Mouse (Mus musculus) kidney, adult 2 months (tissue): Measurements from ENCODE around the gene Hpgd. TPM values are rescaled to one million over a fixed set of nuclear protein-coding genes. Genes with fewer than 3 reads are reported as not detected.

Source experiments
- DNase-seq: peaks from one replicate; pipeline ENCODE4 v3.0.0; 2021
- H3K27ac ChIP-seq: fragments of 200-500 bp; 2 replicates; pipeline ENCODE4 v1.5.1; 2012; ENCODE audit warnings: low read depth, low read length, control low read depth, inconsistent platforms; ENCODE audit not compliant: insufficient read depth
- H3K27me3 ChIP-seq: fragments of 200-500 bp; replicated peaks from 2 replicates; pipeline ENCODE4 v1.6.1; 2012; ENCODE audit warnings: mild to moderate bottlenecking, moderate library complexity, low read length, inconsistent platforms; ENCODE audit not compliant: control insufficient read depth, insufficient read depth
- H3K36me3 ChIP-seq: fragments of 200-500 bp; 2 replicates; pipeline ENCODE4 v1.6.1; 2012; ENCODE audit warnings: mild to moderate bottlenecking, moderate library complexity, low read length, inconsistent platforms; ENCODE audit not compliant: control insufficient read depth, insufficient read depth
- H3K4me1 ChIP-seq: fragments of 200-500 bp; 2 replicates; pipeline ENCODE4 v1.6.1; 2011; ENCODE audit warnings: low read length; ENCODE audit not compliant: control insufficient read depth, insufficient read depth
- H3K4me3 ChIP-seq: fragments of 200-500 bp; 2 replicates; pipeline ENCODE4 v1.5.1; 2011; ENCODE audit warnings: mild to moderate bottlenecking, low read depth, low read length, control low read depth; ENCODE audit not compliant: insufficient read depth
- CTCF ChIP-seq: fragments of 200-500 bp; conservative IDR thresholded peaks from 2 replicates; pipeline ENCODE4 v1.5.1; 2011; ENCODE audit warnings: low read depth, mild to moderate bottlenecking, control low read depth, low read length, moderate library complexity, mixed read lengths; ENCODE audit not compliant: insufficient read depth, insufficient read length
- POLR2A ChIP-seq: fragments of 200-500 bp; IDR thresholded peaks from one replicate; pipeline ENCODE4 v1.6.1; 2011; ENCODE audit warnings: low read depth, low read length, control low read depth
- WGBS: fragments of 180-500 bp; shearing (Covaris S2); methylation state at CpG from one replicate; pipeline ENCODE4 v1.1.7; 2018; 5-methylcytosine and 5-hydroxymethylcytosine counted together
- polyA plus RNA-seq: library from polyadenylated mRNA; depleted of rRNA; stranded (reverse); fragments of >200 nt; gene quantifications from 2 replicates; pipeline ENCODE4 v1.2.3, GENCODE M21; 2012

Gene Hpgd
- polyA plus RNA-seq, 1 experiment: 18.4 TPM

GRCm38 (mm10) chr8:56277810-56278528 lies 16.4 kb upstream of the Hpgd start:
- Histone ChIP-seq H3K27ac (no peak overlapping the region), H3K36me3 (no peaks in the 10 kb centered on the region), H3K4me3 (no peak overlapping the region), H3K27me3 (no peaks in the 10 kb centered on the region), H3K4me1 (no peaks in the 10 kb centered on the region)
- no peak; the same call in 1 of the 2 replicates for TF ChIP-seq CTCF
- no peak for TF ChIP-seq POLR2A
- no peak for DNase-seq
- 73% methylated on average over 7 of the region's 9 CpGs for WGBS

GRCm38 (mm10) chr8:56278545-56279063 lies 15.8 kb upstream of the Hpgd start:
- H3K27ac ChIP-seq: no peak overlapping the region
- no peak for DNase-seq
- no peak for TF ChIP-seq CTCF
- TF ChIP-seq POLR2A: no peak
- H3K4me3 ChIP-seq: no peak overlapping the region
- 77% methylated on average over 2 of the region's 2 CpGs for WGBS
- H3K27me3 ChIP-seq: no peaks in the 10 kb centered on the region
- H3K4me1 ChIP-seq: no peaks in the 10 kb centered on the region
- no peaks in the 10 kb centered on the region for H3K36me3 ChIP-seq

GRCm38 (mm10) chr8:56283936-56284335 lies 10.4 kb upstream of the Hpgd start:
- TF ChIP-seq CTCF (no peak), POLR2A (no peak)
- 67% methylated on average over 1 of the region's 1 CpGs for WGBS
- Histone ChIP-seq H3K36me3 (no peaks in the 10 kb centered on the region), H3K4me3 (no peak overlapping the region), H3K4me1 (no peaks in the 10 kb centered on the region), H3K27ac (no peak overlapping the region), H3K27me3 (no peaks in the 10 kb centered on the region)
- DNase-seq: no peak

GRCm38 (mm10) chr8:56284957-56285356 lies 9.4 kb upstream of the Hpgd start:
- Histone ChIP-seq H3K4me1 (no peaks in the 10 kb centered on the region), H3K36me3 (no peaks in the 10 kb centered on the region), H3K27me3 (no peaks in the 10 kb centered on the region), H3K4me3 (no peak overlapping the region), H3K27ac (peak overlapping the region; percentile 46)
- DNase-seq: peak; percentile 37
- WGBS: 29% methylated on average over 3 of the region's 3 CpGs
- no peak for TF ChIP-seq CTCF
- TF ChIP-seq POLR2A: no peak

- no peak for TF ChIP-seq POLR2A
- TF ChIP-seq CTCF: no peak
- Histone ChIP-seq H3K4me1 (no peaks in the 10 kb centered on the region), H3K4me3 (no peak overlapping the region), H3K27me3 (no peaks in the 10 kb centered on the region), H3K27ac (no peak overlapping the region), H3K36me3 (no peaks in the 10 kb centered on the region)
- DNase-seq: no peak
- WGBS: 85% methylated on average over 2 of the region's 2 CpGs
Observed at GRCm38 (mm10) chr8:56286717-56287116, 7.7 kb upstream of the Hpgd start.

- Histone ChIP-seq H3K27ac (no peak overlapping the region), H3K4me3 (no peak overlapping the region), H3K27me3 (no peaks in the 10 kb centered on the region), H3K4me1 (no peaks in the 10 kb centered on the region), H3K36me3 (no peaks in the 10 kb centered on the region)
- 64% methylated on average over 7 of the region's 7 CpGs for WGBS
- no peak for TF ChIP-seq POLR2A
- TF ChIP-seq CTCF: no peak
- DNase-seq: no peak
Observed at GRCm38 (mm10) chr8:56287370-56288072, 6.9 kb upstream of the Hpgd start.

GRCm38 (mm10) chr8:56292318-56292717 lies 2.1 kb upstream of the Hpgd start:
- Histone ChIP-seq H3K4me3 (no peak overlapping the region), H3K36me3 (no peaks in the 10 kb centered on the region), H3K27ac (no peak overlapping the region), H3K4me1 (peaks cover 4% of the 10 kb centered on the region), H3K27me3 (no peaks in the 10 kb centered on the region)
- DNase-seq: no peak
- WGBS: 85% methylated on average over 7 of the region's 7 CpGs
- TF ChIP-seq POLR2A: no peak
- no peak for TF ChIP-seq CTCF
